Mouse (Mus musculus) erythroblast, adult 5-6 weeks (primary cell): ENCODE measurements at regions not wholly inside any gene's neighbourhood (a gene's known extent, or its start where the extent isn't known, plus 50 kb on each side); places are given as distances from the start of the nearest gene placed in this dataset.

Source experiments
- ATAC-seq: replicated peaks from 2 replicates; pipeline ENCODE4 v1.8.0; 2016; ENCODE audit warnings: moderate number of reproducible peaks, mild to moderate bottlenecking, moderate TSS enrichment, inconsistent platforms; ENCODE audit not compliant: poor library complexity, low FRiP score, severe bottlenecking

- no peak for ATAC-seq
Observed at GRCm38 (mm10) chr12:97218445-97218844, 1040.8 kb downstream of the Galc start.

GRCm38 (mm10) chr12:97217608-97218007, 1041.7 kb downstream of the Galc start:
- ATAC-seq, result no peak

- no peak for ATAC-seq
Observed at GRCm38 (mm10) chr12:97203636-97204389, 1055.4 kb downstream of the Galc start.

GRCm38 (mm10) chr12:97161853-97162252, 1097.4 kb downstream of the Galc start:
- no peak for ATAC-seq

GRCm38 (mm10) chr12:97161429-97161828, 1097.8 kb downstream of the Galc start:
- ATAC-seq, result no peak

- no peak for ATAC-seq
Observed at GRCm38 (mm10) chr12:97158332-97158731, 1100.9 kb downstream of the Galc start.

- ATAC-seq, result no peak
Observed at GRCm38 (mm10) chr12:97157748-97158147, 1101.5 kb downstream of the Galc start.

- ATAC-seq, result no peak
Observed at GRCm38 (mm10) chr12:97156499-97157110, 1102.7 kb downstream of the Galc start.

- ATAC-seq, result no peak
Observed at GRCm38 (mm10) chr12:97142720-97143119, 1116.5 kb downstream of the Galc start.

GRCm38 (mm10) chr12:97137924-97138323, 1121.3 kb downstream of the Galc start:
- no peak for ATAC-seq

GRCm38 (mm10) chr12:97130276-97130675, 1129.0 kb downstream of the Galc start:
- ATAC-seq, result no peak

- no peak for ATAC-seq
Observed at GRCm38 (mm10) chr12:97090577-97091214, 1168.6 kb downstream of the Galc start.

- peak; percentile 100 for ATAC-seq
Observed at GRCm38 (mm10) chr12:97061352-97061895, 1197.8 kb downstream of the Galc start.

- no peak for ATAC-seq
Observed at GRCm38 (mm10) chr12:97047674-97048073, 1211.6 kb downstream of the Galc start.
